Mouse (Mus musculus) brown adipose tissue, adult 24 weeks (tissue): ENCODE data around the gene Poglut1. TPM values are rescaled to one million over a fixed set of nuclear protein-coding genes. Genes with fewer than 3 reads are reported as not detected.
A peak's percentile ranks its signal among the peaks of the same experiment; 100 is the strongest.
"Not testable (repeated sequence)": the region's sequence is repeated elsewhere in the genome, so short reads cannot be mapped to it uniquely, and the experiment has no call there.

Source experiments
- H3K27ac ChIP-seq: fragments of 200-500 bp; replicated peaks from 2 replicates; pipeline ENCODE4 v1.5.1; 2012; ENCODE audit warnings: low read depth, mild to moderate bottlenecking, low read length
- H3K4me1 ChIP-seq: fragments of 200-500 bp; 2 replicates; pipeline ENCODE4 v1.6.1; 2012; ENCODE audit warnings: low read length, mixed read lengths; ENCODE audit not compliant: control insufficient read depth, insufficient read depth, insufficient read length
- H3K4me3 ChIP-seq: fragments of 200-500 bp; 2 replicates; pipeline ENCODE4 v1.5.1; 2012; ENCODE audit warnings: low read depth, mild to moderate bottlenecking, low read length, moderate library complexity; ENCODE audit not compliant: insufficient read depth
- polyA plus RNA-seq: library from polyadenylated mRNA; stranded (reverse); fragments of >200 nt; gene quantifications from 2 replicates; pipeline ENCODE4 v1.2.4, GENCODE M21; 2012; ENCODE audit not compliant: missing spikeins, insufficient read depth, insufficient read length

Poglut1 gene
- polyA plus RNA-seq, 1 experiment = 14.5 TPM

GRCm38 (mm10) chr16:38503528-38503927 lies 46.5 kb downstream of the Poglut1 start:
- Histone ChIP-seq H3K27ac (no peak overlapping the region), H3K4me3 (no peak overlapping the region), H3K4me1 (no peaks in the 10 kb centered on the region)

GRCm38 (mm10) chr16:38502469-38502868 lies 47.6 kb downstream of the Poglut1 start:
- Histone ChIP-seq H3K4me3 (no peak overlapping the region), H3K4me1 (no peaks in the 10 kb centered on the region)

GRCm38 (mm10) chr16:38496604-38497140 lies 53.4 kb downstream of the Poglut1 start:
- Histone ChIP-seq H3K4me1 (no peaks in the 10 kb centered on the region), H3K4me3 (no peak overlapping the region)

More at GRCm38 (mm10) chr16:38502469-38502868, 47.6 kb downstream of the Poglut1 start:
- no peak overlapping the region for H3K27ac ChIP-seq

GRCm38 (mm10) chr16:38493890-38494289 lies 56.2 kb downstream of the Poglut1 start:
- no peaks in the 10 kb centered on the region for H3K4me1 ChIP-seq
- H3K4me3 ChIP-seq = no peak overlapping the region
- H3K27ac ChIP-seq = no peak overlapping the region

More at GRCm38 (mm10) chr16:38496604-38497140, 53.4 kb downstream of the Poglut1 start:
- no peak overlapping the region for H3K27ac ChIP-seq

GRCm38 (mm10) chr16:38492551-38492950 lies 57.5 kb downstream of the Poglut1 start:
- H3K4me1 ChIP-seq = no peaks in the 10 kb centered on the region
- no peak overlapping the region for H3K4me3 ChIP-seq
- no peak overlapping the region for H3K27ac ChIP-seq

- Histone ChIP-seq H3K4me1 (no peaks in the 10 kb centered on the region), H3K27ac (no peak overlapping the region), H3K4me3 (peak overlapping the region; percentile 51)
These were observed 66.3 kb downstream of the Poglut1 start for GRCm38 (mm10) chr16:38483582-38484309.

- Histone ChIP-seq H3K27ac (no peak overlapping the region), H3K4me1 (no peaks in the 10 kb centered on the region), H3K4me3 (peak overlapping the region; percentile 51)
These were observed 67.1 kb downstream of the Poglut1 start for GRCm38 (mm10) chr16:38482780-38483562.

GRCm38 (mm10) chr16:38481327-38481726 lies 68.7 kb downstream of the Poglut1 start:
- Histone ChIP-seq H3K27ac (no peak overlapping the region), H3K4me1 (no peaks in the 10 kb centered on the region), H3K4me3 (no peak overlapping the region)

GRCm38 (mm10) chr16:38478296-38478695 lies 71.8 kb downstream of the Poglut1 start:
- no peak overlapping the region for H3K27ac ChIP-seq
- H3K4me1 ChIP-seq = no peaks in the 10 kb centered on the region; the same call in 1 of the 2 replicates
- H3K4me3 ChIP-seq = no peak overlapping the region

- H3K4me3 ChIP-seq = peak overlapping the region; percentile 69; the same call in 1 of the 2 replicates
- not testable (repeated sequence) for H3K27ac ChIP-seq, H3K4me1 ChIP-seq
These were observed 72.8 kb downstream of the Poglut1 start for GRCm38 (mm10) chr16:38477241-38477608.

GRCm38 (mm10) chr16:38476312-38477240 lies 73.5 kb downstream of the Poglut1 start:
- peak overlapping the region; percentile 30; the same call in 1 of the 2 replicates for H3K27ac ChIP-seq
- no peaks in the 10 kb centered on the region; the same call in 1 of the 2 replicates for H3K4me1 ChIP-seq
- peak overlapping the region; percentile 69 for H3K4me3 ChIP-seq

GRCm38 (mm10) chr16:38475681-38476311 lies 74.3 kb downstream of the Poglut1 start:
- Histone ChIP-seq H3K4me1 (no peaks in the 10 kb centered on the region; the same call in 1 of the 2 replicates), H3K27ac (peak overlapping the region; percentile 54), H3K4me3 (peak overlapping the region; percentile 69; the same call in 1 of the 2 replicates)
